Comparison of ENCODE assay signal across 27 mouse cellular contexts in the genomic region with DNA sequence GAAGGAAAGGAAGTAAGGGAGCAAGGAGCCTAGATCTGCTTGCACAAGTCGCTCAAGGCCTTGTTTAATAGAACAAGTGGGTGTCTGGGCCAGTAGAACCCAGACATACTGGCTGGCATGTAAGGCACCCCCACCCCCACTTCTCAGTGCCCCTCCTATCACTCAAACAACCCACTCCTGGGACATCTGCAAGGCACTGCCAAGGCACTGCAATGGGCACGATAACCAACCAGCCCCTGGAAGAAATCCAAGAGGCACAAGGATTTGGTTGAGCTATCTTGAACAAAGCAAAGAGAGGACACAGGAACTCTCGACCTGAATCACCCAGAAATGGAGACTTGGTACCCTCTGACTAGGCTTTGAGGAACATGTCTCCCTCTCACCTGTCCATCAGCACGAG.
"Had no signal": no experiment of that assay in that cellular context is flagged by ENCODE, and none has a peak within 500 bp of the region (broad histone marks: within the 10 kb centered on the region; RNA-seq: fewer than 3 reads in every experiment).

No protein-coding gene starts in this region.

- H3K4me3 ChIP-seq: gastrocnemius, adult 2 months; heart, adult 2 months; heart, embryonic 10.5 days; heart, embryonic 12.5 days; hindbrain, embryonic 10.5 days; hindbrain, embryonic 12.5 days; kidney, embryonic 15.5 days; layer of hippocampus, adult 2 months; limb, embryonic 13.5 days; limb, embryonic 15.5 days; liver, embryonic 12.5 days had no signal

- H3K27me3 ChIP-seq: heart, embryonic 12.5 days; hindbrain, embryonic 12.5 days; kidney, embryonic 15.5 days; limb, embryonic 13.5 days; limb, embryonic 15.5 days; liver, embryonic 12.5 days had no signal

- ATAC-seq: hindbrain, embryonic 16.5 days; intestine, embryonic 16.5 days; liver, embryonic 12.5 days had no signal

- DNase-seq: gastrocnemius, adult 2 months; gastrocnemius, postnatal 10 days; gastrocnemius, postnatal 25 days; heart, adult 2 months; heart, postnatal 10 days; heart, postnatal 4 days; kidney, adult 11 months; kidney, adult 2 months; kidney, adult 9 months; kidney, postnatal 14 days; kidney, postnatal 4 days; layer of hippocampus, postnatal 36 days; left cerebral cortex, postnatal 4 days had no signal

- H3K4me1 ChIP-seq: heart, embryonic 10.5 days; heart, embryonic 12.5 days; hindbrain, embryonic 10.5 days; hindbrain, embryonic 12.5 days; kidney, embryonic 15.5 days; limb, embryonic 13.5 days; limb, embryonic 15.5 days; liver, embryonic 12.5 days had no signal

- H3K9me3 ChIP-seq: heart, embryonic 10.5 days; heart, embryonic 12.5 days; hindbrain, embryonic 10.5 days; hindbrain, embryonic 12.5 days; kidney, embryonic 15.5 days; limb, embryonic 13.5 days; limb, embryonic 15.5 days; liver, embryonic 12.5 days had no signal

- H3K27ac ChIP-seq: gastrocnemius, adult 2 months; heart, embryonic 10.5 days; hindbrain, embryonic 10.5 days; hindbrain, embryonic 12.5 days; hindbrain, embryonic 14.5 days; kidney, embryonic 15.5 days; kidney, postnatal 0 days; layer of hippocampus, adult 2 months; limb, embryonic 13.5 days; limb, embryonic 15.5 days; liver, embryonic 12.5 days; liver, embryonic 14.5 days had no signal

- H3K4me2 ChIP-seq: heart, embryonic 12.5 days; hindbrain, embryonic 12.5 days; hindbrain, embryonic 14.5 days; kidney, embryonic 15.5 days; limb, embryonic 13.5 days; limb, embryonic 15.5 days; liver, embryonic 12.5 days had no signal

- H3K9ac ChIP-seq: heart, embryonic 12.5 days; hindbrain, embryonic 12.5 days; hindbrain, embryonic 14.5 days; kidney, embryonic 15.5 days; limb, embryonic 13.5 days; limb, embryonic 15.5 days; liver, embryonic 12.5 days; liver, embryonic 14.5 days had no signal
